Mouse (Mus musculus) liver, adult 10 weeks (tissue): Measurements from ENCODE around the gene 2700097O09Rik. TPM values are rescaled to one million over a fixed set of nuclear protein-coding genes. Genes with fewer than 3 reads are reported as not detected.

Experiments used
- polyA plus RNA-seq: library from polyadenylated mRNA; stranded (reverse); fragments of 350-450 nt; fragmentation: Illumina TruSeq; extraction: RNeasy Lipid Tissue Mini Kit (QIAGEN cat#74804); gene quantifications from one replicate; pipeline ENCODE4 v1.2.3, GENCODE M21; 2014; ENCODE audit warnings: low read depth, low replicate concordance

2700097O09Rik gene
- polyA plus RNA-seq, result 21.1 TPM

GRCm38 (mm10) chr12:55079726-55080600, at the start of gene 2700097O09Rik, which contains the start of gene Srp54a:
Gene 2700097O09Rik, minus strand, starts transcription at chr12:55080110.
Gene Srp54a, plus strand, starts transcription at chr12:55080262.

GRCm38 (mm10) chr12:55124242-55124641, 44.3 kb upstream of the 2700097O09Rik start, which contains the start of gene Fam177a:
Gene Fam177a, plus strand, starts transcription at chr12:55124469.

GRCm38 (mm10) chr12:55013626-55014398, 66.1 kb downstream of the 2700097O09Rik start, which contains the start of gene Baz1a:
Gene Baz1a, minus strand, starts transcription at chr12:55014348.

Other genes with a start within 250 kb of the 2700097O09Rik start
- gene Cfl2, start 217.2 kb downstream of the 2700097O09Rik start, polyA plus RNA-seq, result 229 TPM
- not detected for gene Gm20403, start 93.6 kb downstream of the 2700097O09Rik start, polyA plus RNA-seq
- gene Baz1a, start 65.8 kb downstream of the 2700097O09Rik start, polyA plus RNA-seq, result 10.3 TPM
- gene Srp54a, start 152 bp upstream of the 2700097O09Rik start, polyA plus RNA-seq, result 309 TPM
- gene Fam177a, start 44.4 kb upstream of the 2700097O09Rik start, polyA plus RNA-seq, result not detected
- 2.1 TPM for gene Srp54b, start 75.0 kb upstream of the 2700097O09Rik start, polyA plus RNA-seq
- gene 1700047I17Rik2, start 119.5 kb upstream of the 2700097O09Rik start, polyA plus RNA-seq, result 4.6 TPM
- 101 TPM for gene Srp54c, start 150.1 kb upstream of the 2700097O09Rik start, polyA plus RNA-seq
- gene 1110008L16Rik, start 219.5 kb upstream of the 2700097O09Rik start, polyA plus RNA-seq, result 18.7 TPM
- gene Ppp2r3c, start 222.9 kb upstream of the 2700097O09Rik start, polyA plus RNA-seq, result 16.7 TPM